Mouse (Mus musculus) heart, embryonic 15.5 days (tissue): ENCODE results near the gene Slc38a4. TPM values are rescaled to one million over a fixed set of nuclear protein-coding genes. Genes with fewer than 3 reads are reported as not detected.

ENCODE experiments used
- ATAC-seq: fragments of 200-750 bp; cut with Nextera tagmentation; replicated peaks from 2 replicates; pipeline ENCODE4 v1.8.0; 2017; ENCODE audit warnings: low read depth, moderate TSS enrichment; ENCODE audit not compliant: insufficient number of reproducible peaks, insufficient read depth, low FRiP score
- H3K27ac ChIP-seq: fragments of 300-500 bp; sonication (generic); 2 replicates; pipeline ENCODE4 v1.5.1; 2015; ENCODE audit warnings: mild to moderate bottlenecking, inconsistent platforms
- H3K27me3 ChIP-seq: fragments of 300-500 bp; sonication (generic); 2 replicates; pipeline ENCODE4 v1.6.1; 2015; ENCODE audit warnings: inconsistent platforms
- H3K36me3 ChIP-seq: fragments of 300-500 bp; sonication (generic); 2 replicates; pipeline ENCODE4 v1.6.1; 2015; ENCODE audit warnings: mild to moderate bottlenecking, inconsistent platforms
- H3K4me1 ChIP-seq: fragments of 300-500 bp; sonication (generic); replicated peaks from 2 replicates; pipeline ENCODE4 v1.6.1; 2015; ENCODE audit warnings: inconsistent platforms
- H3K4me2 ChIP-seq: fragments of 300-500 bp; sonication (generic); 2 replicates; pipeline ENCODE4 v1.6.1; 2015; ENCODE audit warnings: inconsistent platforms, mild to moderate bottlenecking, moderate library complexity
- H3K4me3 ChIP-seq: fragments of 300-500 bp; sonication (generic); 2 replicates; pipeline ENCODE4 v1.5.1; 2015; ENCODE audit warnings: mild to moderate bottlenecking, inconsistent platforms
- H3K9ac ChIP-seq: fragments of 300-500 bp; sonication (generic); 2 replicates; pipeline ENCODE4 v1.6.1; 2015; ENCODE audit warnings: mild to moderate bottlenecking, inconsistent platforms
- H3K9me3 ChIP-seq: fragments of 300-500 bp; sonication (generic); replicated peaks from 2 replicates; pipeline ENCODE4 v1.6.1; 2016; ENCODE audit warnings: inconsistent platforms
- WGBS: fragments of 180-500 bp; shearing (Covaris S2); methylation state at CpG from one replicate; pipeline ENCODE4 v1.1.7; 2015; ENCODE audit warnings: mixed read lengths; 5-methylcytosine and 5-hydroxymethylcytosine counted together
- polyA plus RNA-seq: library from polyadenylated mRNA; unstranded; fragments of >200 nt; fragmentation: Nextera tagmentation; extraction: Ambion mirVana; gene quantifications from 2 replicates; pipeline ENCODE4 v1.2.1, GENCODE M21; 2015

Slc38a4 gene
- polyA plus RNA-seq, 1 experiment from 2014 or later = 103 TPM

GRCm38 (mm10) chr15:96963735-96964134 lies 92.0 kb downstream of the Slc38a4 start:
- Histone ChIP-seq H3K4me3 (no peak overlapping the region), H3K9me3 (no peaks in the 10 kb centered on the region), H3K4me1 (peaks cover 8% of the 10 kb centered on the region; the same call in 1 of the 2 replicates), H3K27ac (peak overlapping the region; percentile 33), H3K4me2 (peak overlapping the region; percentile 26), H3K27me3 (no peaks in the 10 kb centered on the region), H3K9ac (no peak overlapping the region), H3K36me3 (no peaks in the 10 kb centered on the region)
- 41% methylated on average over 10 of the region's 10 CpGs for WGBS
- no peak for ATAC-seq

- no peaks in the 10 kb centered on the region for H3K36me3 ChIP-seq
- no peak for ATAC-seq
- H3K9me3 ChIP-seq = no peaks in the 10 kb centered on the region
- no peaks in the 10 kb centered on the region for H3K27me3 ChIP-seq
- no peak overlapping the region for H3K9ac ChIP-seq
- peaks cover 8% of the 10 kb centered on the region; the same call in 1 of the 2 replicates for H3K4me1 ChIP-seq
- no peak overlapping the region for H3K4me3 ChIP-seq
- peak overlapping the region; percentile 33 for H3K27ac ChIP-seq
- 67% methylated on average over 8 of the region's 8 CpGs for WGBS
- H3K4me2 ChIP-seq = peak overlapping the region; percentile 26
Measured at GRCm38 (mm10) chr15:96963318-96963717, 92.4 kb downstream of the Slc38a4 start.

GRCm38 (mm10) chr15:96960343-96960742 lies 95.4 kb downstream of the Slc38a4 start:
- Histone ChIP-seq H3K27ac (peak overlapping the region; percentile 40; the same call in 1 of the 2 replicates), H3K4me3 (no peak overlapping the region), H3K9ac (no peak overlapping the region), H3K4me2 (0 out of 2 replicates have a peak overlapping the region, but pooled peaks have one; percentile 18), H3K27me3 (no peaks in the 10 kb centered on the region), H3K9me3 (no peaks in the 10 kb centered on the region), H3K4me1 (peaks cover 8% of the 10 kb centered on the region; the same call in 1 of the 2 replicates), H3K36me3 (no peaks in the 10 kb centered on the region)
- WGBS = 76% methylated on average over 11 of the region's 11 CpGs
- no peak for ATAC-seq

GRCm38 (mm10) chr15:96959247-96959646 lies 96.5 kb downstream of the Slc38a4 start:
- Histone ChIP-seq H3K4me1 (peaks cover 8% of the 10 kb centered on the region; the same call in 1 of the 2 replicates), H3K27ac (no peak overlapping the region), H3K9me3 (no peaks in the 10 kb centered on the region), H3K9ac (no peak overlapping the region), H3K36me3 (no peaks in the 10 kb centered on the region), H3K4me2 (no peak overlapping the region), H3K4me3 (no peak overlapping the region), H3K27me3 (no peaks in the 10 kb centered on the region)
- WGBS = 67% methylated on average over 2 of the region's 2 CpGs
- ATAC-seq = no peak

- H3K9me3 ChIP-seq = no peaks in the 10 kb centered on the region
- H3K4me2 ChIP-seq = no peak overlapping the region
- H3K4me1 ChIP-seq = peaks cover 10% of the 10 kb centered on the region
- no peaks in the 10 kb centered on the region for H3K27me3 ChIP-seq
- H3K36me3 ChIP-seq = no peaks in the 10 kb centered on the region
- 74% methylated on average over 3 of the region's 3 CpGs for WGBS
- no peak overlapping the region for H3K27ac ChIP-seq
- H3K9ac ChIP-seq = no peak overlapping the region
- no peak for ATAC-seq
- no peak overlapping the region for H3K4me3 ChIP-seq
Measured at GRCm38 (mm10) chr15:96956699-96957098, 99.1 kb downstream of the Slc38a4 start.

DNA sequence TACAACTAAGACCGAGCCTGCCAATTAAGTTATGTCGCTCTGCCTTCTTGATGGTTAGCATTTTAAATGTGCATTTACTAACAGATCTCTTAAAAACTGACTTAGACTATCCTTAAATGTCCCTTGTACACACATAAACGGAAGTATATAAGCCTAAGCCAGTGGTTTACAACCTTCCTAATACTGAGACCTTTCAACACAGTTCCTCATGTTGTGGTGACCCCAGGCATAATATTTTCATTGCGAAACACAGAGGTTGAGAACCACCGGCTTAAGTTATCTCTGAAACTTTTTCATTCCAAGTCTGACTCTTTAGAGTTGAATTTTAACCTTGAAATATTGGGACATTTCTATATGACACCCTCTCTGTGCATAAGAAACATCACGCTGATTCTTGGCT lies 101.4 kb downstream of the Slc38a4 start:
- WGBS = 80% methylated on average over 6 of the region's 6 CpGs
- no peak overlapping the region for H3K27ac ChIP-seq
- H3K4me3 ChIP-seq = no peak overlapping the region
- no peaks in the 10 kb centered on the region for H3K27me3 ChIP-seq
- H3K36me3 ChIP-seq = no peaks in the 10 kb centered on the region
- ATAC-seq = no peak
- H3K9me3 ChIP-seq = no peaks in the 10 kb centered on the region
- H3K9ac ChIP-seq = no peak overlapping the region
- H3K4me1 ChIP-seq = peaks cover 10% of the 10 kb centered on the region
- peak overlapping the region; percentile 79; the same call in 1 of the 2 replicates for H3K4me2 ChIP-seq

DNA sequence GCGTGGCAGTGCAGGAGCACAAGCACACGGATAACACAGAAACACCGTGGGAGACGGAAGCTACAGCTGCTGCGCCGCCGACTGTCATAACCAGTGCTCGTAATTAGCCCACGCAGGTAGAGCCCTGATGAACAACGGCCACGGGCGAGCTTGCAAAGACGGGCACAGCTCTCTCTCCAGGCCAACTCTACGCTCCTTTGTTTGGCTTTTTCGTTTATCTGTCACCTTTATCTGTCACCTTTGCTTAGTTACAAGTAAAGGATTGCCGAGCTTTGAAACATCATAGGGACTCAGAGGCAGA lies 101.9 kb downstream of the Slc38a4 start:
- H3K27me3 ChIP-seq = no peaks in the 10 kb centered on the region
- WGBS = 37% methylated on average over 16 of the region's 16 CpGs
- H3K4me2 ChIP-seq = peak overlapping the region; percentile 79
- no peak overlapping the region for H3K27ac ChIP-seq
- peaks cover 10% of the 10 kb centered on the region for H3K4me1 ChIP-seq
- H3K9me3 ChIP-seq = no peaks in the 10 kb centered on the region
- ATAC-seq = no peak
- H3K4me3 ChIP-seq = peak overlapping the region; percentile 47
- H3K36me3 ChIP-seq = no peaks in the 10 kb centered on the region
- peak overlapping the region; percentile 51 for H3K9ac ChIP-seq

GRCm38 (mm10) chr15:96953112-96953937 lies 102.4 kb downstream of the Slc38a4 start:
- 25% methylated on average over 23 of the region's 23 CpGs for WGBS
- ATAC-seq = 0 out of 2 replicates have a peak, but pooled peaks have one; percentile 55
- Histone ChIP-seq H3K4me3 (peak overlapping the region; percentile 47), H3K27me3 (no peaks in the 10 kb centered on the region), H3K9ac (peak overlapping the region; percentile 51), H3K36me3 (no peaks in the 10 kb centered on the region), H3K4me2 (peak overlapping the region; percentile 79), H3K27ac (no peak overlapping the region), H3K9me3 (no peaks in the 10 kb centered on the region), H3K4me1 (peaks cover 10% of the 10 kb centered on the region)

DNA sequence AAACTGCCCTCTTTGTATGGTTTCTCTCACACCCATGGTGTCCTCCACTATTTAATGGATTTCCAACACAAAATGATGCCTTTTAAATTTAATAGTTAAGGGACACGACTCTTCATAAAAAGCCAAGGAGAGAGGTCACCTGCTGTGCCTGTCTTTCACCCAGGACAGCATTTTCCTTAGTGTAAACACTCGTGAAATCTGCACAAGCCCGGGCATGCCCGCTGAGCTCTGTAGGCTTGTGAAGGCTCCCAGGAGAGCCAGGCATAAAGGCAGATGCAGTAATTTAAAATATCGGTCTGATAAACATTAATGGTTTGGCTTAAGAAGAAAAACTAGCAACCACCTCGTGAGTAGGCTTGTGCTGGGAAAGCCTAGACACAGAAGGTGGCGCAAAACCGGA lies 103.3 kb downstream of the Slc38a4 start:
- Histone ChIP-seq H3K4me1 (peaks cover 10% of the 10 kb centered on the region), H3K36me3 (no peaks in the 10 kb centered on the region), H3K27ac (no peak overlapping the region), H3K4me2 (no peak overlapping the region), H3K9ac (no peak overlapping the region), H3K9me3 (no peaks in the 10 kb centered on the region), H3K27me3 (no peaks in the 10 kb centered on the region), H3K4me3 (no peak overlapping the region)
- ATAC-seq = no peak
- 69% methylated on average over 8 of the region's 8 CpGs for WGBS

DNA sequence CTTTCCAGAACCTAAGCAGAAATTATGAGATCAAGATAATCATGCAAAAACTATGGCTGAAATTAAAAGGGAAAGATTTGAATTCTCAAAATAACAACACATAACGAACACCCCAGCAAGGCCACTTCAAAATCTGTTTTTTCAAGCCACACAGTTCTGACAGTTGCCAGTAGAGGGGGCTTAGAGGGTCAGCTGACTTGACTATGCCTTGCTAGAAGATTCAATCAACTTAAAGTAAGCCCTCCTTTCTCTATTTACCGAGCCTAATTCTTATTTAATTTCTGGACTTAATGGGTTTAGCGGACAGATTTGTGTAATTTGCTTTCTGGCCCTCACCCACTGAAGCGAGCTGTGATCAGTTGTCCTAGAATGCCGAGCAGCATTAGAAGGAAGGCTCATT lies 104.0 kb downstream of the Slc38a4 start:
- Histone ChIP-seq H3K4me3 (no peak overlapping the region), H3K4me1 (peaks cover 10% of the 10 kb centered on the region), H3K36me3 (no peaks in the 10 kb centered on the region), H3K9ac (no peak overlapping the region), H3K4me2 (no peak overlapping the region), H3K27ac (no peak overlapping the region), H3K27me3 (no peaks in the 10 kb centered on the region), H3K9me3 (no peaks in the 10 kb centered on the region)
- ATAC-seq = no peak
- WGBS = 61% methylated on average over 5 of the region's 5 CpGs

GRCm38 (mm10) chr15:96948471-96948870 lies 107.3 kb downstream of the Slc38a4 start:
- Histone ChIP-seq H3K4me2 (no peak overlapping the region), H3K36me3 (no peaks in the 10 kb centered on the region), H3K4me1 (0 out of 2 replicates have a peak, but pooled peaks cover 3% of the 10 kb centered on the region), H3K27ac (no peak overlapping the region), H3K9ac (no peak overlapping the region), H3K4me3 (no peak overlapping the region), H3K27me3 (no peaks in the 10 kb centered on the region), H3K9me3 (no peaks in the 10 kb centered on the region)
- peak; percentile 60; the same call in 1 of the 2 replicates for ATAC-seq
- 73% methylated on average over 6 of the region's 6 CpGs for WGBS
